Mouse (Mus musculus) kidney, postnatal 14 days (tissue): ENCODE measurements around the gene Gm20388.

Experiments
- DNase-seq: peaks from one replicate; pipeline ENCODE4 v3.0.0; 2022; ENCODE audit warnings: mixed read lengths

The Gm20388 gene

DNA sequence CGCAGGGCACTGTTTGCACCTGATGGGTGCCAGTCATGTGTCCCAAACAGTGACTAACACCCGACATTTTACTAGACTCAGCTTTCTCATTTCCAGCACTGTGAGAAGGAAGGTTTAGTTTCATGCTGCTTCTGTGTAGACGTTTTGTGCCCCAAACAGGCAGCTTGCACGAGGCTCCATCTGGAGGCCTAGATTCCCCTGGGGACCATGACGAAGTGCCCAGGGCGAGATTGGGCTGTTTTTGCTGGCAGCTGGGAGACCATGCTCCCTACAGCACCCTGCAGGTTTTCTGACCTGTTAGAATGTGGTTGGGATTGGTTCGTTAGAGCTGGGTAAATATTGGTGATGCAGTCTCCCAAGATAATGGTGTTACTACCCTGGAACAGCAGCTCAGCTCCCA, 3760.1 kb downstream of the Gm20388 start:
- no peak for DNase-seq

DNA sequence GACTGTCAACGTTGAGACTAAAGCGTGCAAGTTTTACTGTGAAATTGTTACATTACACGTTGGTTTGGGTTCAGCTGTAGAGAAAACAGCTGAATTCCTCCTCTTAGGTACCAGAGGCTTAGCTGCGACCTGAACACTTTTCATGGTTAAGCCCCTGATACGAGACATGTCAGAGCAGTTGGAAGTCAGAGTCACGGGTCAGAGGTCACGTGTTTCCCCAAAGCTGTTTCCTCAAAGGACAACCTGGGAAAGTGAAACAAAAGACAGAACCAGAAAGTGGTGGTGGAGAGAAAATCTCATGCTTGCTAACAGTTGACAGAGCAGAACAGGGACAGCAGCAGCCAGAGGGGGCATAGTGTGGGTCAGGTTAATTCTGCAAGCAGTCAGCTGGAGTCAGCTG, 3760.8 kb downstream of the Gm20388 start:
- no peak for DNase-seq

DNA sequence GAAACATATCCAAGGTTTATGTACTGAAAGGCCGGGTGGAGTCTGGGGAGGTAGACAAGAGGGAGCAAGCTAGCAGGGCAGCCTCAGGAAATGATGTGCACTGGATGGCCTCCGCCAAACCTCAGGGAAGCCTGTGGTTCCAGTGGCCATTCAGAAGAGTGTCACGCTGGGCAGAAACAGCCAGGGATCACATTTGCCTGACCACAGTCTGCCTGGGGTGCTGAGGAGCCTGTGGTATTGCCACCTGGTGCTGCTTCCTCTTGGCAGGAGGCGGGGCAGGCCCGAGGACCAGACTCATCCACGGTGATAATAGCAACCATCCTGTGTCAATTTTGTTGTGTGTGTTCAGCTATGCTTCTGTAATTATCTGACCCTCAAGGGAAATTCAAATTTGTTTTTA, 3762.0 kb downstream of the Gm20388 start:
- no peak for DNase-seq

DNA sequence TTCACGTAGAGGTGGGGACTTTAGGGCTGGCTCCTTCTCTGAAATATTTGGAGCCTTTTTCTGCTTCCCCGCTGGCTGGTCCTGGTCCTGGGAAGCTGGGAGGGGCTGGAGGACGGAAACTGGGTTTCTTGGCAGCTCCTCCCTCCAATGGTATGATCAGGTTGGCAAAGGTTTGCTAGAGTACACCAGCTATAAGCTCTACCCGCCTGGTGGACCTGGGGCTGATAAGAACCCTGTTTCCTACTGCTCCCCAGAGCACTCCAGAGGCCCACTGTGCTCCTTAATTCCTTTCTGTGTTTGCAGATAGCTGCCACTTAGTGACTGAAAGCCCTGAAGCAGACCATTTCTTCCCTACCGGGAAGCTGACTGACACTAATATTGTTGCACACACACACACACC, 3765.0 kb downstream of the Gm20388 start:
- no peak for DNase-seq

DNA sequence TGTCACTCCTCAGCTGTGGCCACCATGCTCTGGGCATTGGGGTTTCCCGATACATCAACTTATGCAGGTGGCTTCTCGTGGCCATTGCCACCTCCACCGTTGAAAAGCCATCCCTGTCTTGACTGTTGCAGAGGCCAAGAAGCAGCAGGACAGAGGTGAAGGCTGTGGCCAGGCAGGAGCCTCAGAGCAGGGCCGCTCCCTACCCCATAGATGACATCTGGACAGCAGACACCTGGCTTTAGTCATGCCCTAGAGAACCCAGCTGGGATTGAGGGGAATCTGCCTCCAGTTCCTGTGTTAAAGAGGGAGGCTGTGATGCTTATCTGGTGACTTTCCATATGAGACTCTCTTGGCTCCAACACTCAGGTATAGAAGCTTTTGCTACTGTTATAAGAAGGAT, 3767.7 kb downstream of the Gm20388 start:
- no peak for DNase-seq

DNA sequence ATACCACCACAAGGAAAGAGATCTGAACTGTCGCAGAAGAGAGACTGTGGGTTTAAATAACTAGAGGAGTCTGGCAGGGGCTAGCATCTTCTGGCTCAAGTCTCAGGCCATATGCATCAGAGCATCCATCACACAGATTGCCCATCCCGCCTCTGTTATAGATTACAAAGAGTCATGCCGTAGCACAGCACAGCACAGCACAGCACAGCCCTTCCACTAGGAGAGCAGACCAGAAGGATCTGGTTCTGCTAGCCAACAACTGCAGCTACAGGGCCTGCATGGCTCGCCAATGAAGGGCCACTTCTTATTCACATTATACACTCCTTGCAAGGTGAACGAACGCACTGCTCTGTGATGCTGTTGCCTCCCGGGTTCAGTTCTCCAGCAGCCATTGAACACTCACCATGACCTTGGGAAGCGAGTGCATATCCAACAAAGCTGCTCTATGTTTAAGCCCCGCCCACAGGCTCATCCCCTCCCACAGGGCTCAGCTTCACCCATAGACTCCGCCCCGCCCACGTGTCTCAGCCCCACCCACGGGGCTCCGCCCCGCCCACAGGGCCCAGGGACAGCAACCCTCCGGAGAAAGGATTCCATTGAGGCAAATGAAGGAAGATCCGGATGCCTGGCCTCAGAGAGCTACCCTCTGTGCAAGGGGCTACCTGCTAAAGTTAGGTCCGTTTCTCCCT, 3771.6 kb downstream of the Gm20388 start:
- DNase-seq = peak; percentile 40

DNA sequence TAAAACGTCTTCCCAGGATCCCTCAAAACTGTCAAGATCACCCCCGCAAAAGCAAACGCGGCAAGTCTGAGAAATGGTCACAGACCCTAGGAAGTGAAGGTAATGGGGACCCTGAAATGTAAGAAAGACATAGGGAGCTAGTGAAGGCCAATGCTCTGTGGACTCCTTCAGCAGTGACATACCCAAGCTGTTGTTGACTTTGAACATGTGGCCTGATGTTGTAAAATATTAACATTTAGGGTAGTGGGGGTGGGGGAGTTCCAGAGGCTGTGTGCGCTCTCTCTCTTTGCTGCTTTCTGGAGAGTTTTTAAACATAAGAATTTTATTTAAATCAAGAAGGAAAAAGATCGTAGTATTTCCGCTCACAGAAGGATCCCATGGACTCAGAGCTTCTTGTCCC, 3772.7 kb downstream of the Gm20388 start:
- DNase-seq = peak; percentile 10

DNA sequence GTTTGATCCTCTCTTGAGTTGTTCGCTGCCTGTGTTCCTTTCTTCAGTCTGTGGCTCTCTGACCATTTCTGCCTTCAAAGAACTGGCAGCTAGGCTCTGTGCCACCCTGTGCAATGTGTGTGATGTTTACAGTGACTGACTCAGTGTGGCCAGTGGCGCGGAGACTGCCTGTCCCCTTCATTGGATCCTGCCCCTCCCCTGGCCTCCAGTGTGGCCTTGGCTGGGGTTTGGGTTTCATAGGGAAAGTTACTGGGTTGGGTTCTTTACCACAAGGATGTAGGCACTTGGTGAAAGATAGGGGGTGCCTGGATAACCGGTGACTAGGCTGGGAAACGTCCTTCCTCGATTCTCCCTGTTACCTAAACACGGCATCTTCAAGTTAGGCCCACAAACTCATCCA, 3774.2 kb downstream of the Gm20388 start:
- no peak for DNase-seq

DNA sequence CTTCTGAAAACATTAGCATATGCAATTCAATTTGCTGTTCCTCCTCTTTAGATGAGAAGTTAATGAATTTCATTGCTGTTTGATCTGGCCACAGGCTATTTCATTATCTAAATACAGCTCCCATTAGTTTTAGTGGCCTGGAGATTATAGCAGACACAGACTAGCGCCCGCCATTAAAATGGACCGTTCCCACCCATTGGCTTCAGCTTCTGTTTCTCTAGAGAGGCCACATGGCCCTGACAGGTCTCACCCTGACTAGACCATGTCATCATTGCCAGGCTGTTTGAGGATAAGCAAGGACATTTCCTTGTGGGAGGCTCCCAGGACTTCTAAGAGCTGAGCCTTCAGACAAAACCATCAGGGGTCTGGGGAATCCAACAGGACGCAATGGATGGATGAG, 3774.8 kb downstream of the Gm20388 start:
- DNase-seq = no peak

DNA sequence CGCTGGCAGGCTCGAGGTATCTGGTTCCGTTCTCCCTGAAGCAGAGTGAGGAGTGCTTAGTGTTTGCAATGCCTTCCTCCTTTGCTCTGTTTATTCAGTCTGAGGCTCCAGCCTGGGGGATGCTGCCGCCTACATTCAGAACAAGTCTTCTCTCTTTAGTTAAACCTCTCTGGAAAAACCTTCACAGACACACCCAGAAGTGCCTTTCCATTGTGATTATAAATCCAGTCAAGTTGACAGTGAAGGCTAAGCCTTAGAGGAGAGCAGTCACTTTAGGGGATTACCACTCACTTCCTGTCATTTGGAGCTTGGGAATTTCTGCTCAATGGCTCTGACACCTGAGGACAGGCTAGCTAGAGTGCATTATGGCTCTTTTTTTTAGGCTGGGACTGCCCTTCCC, 3777.2 kb downstream of the Gm20388 start:
- DNase-seq = no peak

DNA sequence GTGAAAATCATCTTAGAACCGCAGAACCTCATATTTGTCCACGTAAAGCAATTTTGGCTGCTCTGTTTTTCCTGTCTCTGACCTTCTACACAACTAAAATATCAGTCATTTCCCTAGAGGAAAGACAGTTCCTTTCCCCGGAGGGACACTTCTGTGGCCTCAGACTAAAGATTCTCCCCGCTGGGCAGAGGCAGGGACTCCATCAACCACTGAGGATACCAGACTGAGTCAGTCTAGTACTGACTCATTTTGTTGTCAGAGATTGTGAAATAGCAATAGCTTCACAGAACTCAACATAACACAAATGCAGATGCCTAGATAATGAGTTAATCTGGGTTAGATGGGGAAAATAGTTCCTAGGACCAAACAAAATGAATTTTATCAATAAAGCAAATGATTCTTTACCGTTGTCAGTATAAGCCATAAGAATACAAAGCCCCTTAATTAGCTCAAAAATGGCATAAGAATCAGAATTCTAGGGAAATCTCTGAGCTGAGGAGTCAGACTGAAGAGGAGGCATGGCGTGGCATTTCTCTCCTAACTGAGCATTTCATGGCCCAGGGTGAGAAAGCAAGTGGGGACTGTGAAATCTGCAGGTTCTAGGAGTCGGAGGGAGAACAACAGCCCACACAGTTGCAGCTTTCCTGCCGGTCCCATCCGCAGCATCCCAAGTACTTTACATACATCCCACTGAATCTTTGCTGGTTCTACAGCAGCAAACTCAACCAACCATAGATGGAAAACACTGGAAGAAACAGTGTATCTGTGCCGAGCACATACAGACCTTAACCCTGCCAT, 3781.7 kb downstream of the Gm20388 start:
- no peak for DNase-seq

DNA sequence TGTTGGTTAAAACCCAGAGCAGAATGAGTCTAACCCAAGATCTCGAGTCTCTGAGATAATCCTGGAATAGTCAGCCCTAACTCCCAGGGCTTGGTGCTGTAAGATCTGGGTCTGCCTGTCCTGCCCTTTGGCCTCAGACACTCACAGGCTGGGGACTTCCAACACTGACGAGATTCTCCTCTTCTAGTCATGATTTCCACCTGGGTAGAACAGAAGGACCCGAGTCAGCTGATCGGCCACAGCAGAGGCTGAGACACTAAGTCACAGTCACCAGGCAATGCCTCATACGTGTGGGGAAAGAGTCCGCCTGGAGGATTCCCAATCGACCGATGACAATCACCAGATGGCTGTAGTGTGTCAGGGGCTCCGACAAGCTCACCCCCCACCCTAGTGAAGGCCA, 3785.5 kb downstream of the Gm20388 start:
- DNase-seq = no peak

DNA sequence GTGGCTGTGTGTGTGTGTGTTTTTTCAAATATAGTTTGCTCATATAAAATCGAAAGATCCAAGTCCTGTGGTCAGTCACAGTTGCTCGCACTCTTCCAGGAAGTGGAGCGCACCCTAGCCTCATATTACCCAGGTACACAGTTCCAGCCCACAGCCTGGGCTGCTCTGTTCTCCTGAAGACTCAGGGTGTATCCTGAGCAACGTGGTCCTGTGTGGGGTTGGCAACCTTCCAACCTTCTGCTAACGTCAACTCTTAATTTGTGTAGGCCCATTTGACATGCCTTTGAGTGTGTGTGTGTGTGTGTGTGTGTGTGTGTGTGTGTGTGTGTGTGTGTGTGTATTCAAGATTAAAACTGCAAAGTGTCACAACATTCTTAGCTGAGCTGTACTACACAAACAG, 3786.7 kb downstream of the Gm20388 start:
- no peak for DNase-seq

DNA sequence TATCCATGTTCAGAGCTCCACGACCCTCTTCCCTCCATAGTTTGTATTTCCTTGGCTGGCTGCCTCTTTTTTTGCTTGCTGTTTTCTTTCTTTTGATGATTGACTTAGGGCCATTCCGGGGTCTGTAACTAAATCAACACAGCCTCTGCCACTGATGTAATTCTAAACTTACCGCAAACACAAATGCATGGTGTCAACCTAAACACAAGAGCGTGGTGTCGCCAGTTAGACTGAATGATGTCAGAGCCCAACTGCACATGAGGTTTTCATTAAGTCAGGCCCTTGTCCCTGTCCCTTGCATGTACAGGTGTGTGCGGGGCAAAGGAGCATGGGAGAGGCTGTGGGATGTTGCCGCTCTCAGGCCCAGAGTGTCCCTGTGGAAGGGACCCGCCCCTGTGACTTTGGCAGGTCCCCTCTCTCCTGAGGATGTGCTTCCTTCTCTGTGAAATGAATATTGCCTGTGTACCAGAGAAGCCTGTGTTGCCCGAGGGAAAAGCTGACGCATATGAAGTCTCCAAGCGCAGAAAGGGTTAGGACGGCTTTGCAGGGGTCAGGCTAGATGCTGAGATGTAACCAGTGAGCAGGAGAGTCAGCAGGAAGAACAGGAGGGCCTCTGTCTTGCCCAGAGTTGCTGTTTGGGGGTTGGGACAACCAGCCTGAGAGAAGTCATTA, 3789.9 kb downstream of the Gm20388 start:
- no peak for DNase-seq

DNA sequence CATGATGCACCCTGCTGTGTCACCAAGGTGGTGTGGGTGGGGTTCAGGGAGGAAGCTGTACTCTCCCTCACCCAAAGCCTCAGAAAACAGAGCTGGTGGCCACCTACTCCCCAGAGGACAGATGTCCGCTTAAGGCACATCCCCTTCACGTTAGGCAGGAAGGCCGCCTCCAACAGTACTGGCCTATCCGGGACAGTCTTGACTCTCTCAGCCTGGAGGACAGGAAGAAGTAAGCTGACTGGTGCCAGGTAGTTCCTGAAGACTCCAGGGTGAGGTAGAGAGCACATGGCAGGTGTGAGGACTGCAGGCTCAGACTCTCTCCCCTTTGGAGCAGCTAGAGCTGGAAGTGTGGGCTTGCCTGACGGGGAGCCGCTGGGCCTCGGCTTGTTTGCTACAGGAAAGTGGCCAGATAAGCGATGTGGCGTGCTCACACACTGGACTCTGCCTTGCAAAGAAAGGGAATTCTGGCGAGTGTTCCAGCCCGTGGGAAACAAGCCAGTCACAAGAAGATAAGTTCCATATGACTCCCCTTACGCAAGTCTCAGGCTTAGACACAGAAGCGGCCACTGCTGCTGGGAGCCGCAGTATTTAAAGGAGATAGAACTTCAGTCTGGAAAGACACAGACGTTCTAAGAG, 3791.4 kb downstream of the Gm20388 start:
- peak; percentile 60 for DNase-seq

DNA sequence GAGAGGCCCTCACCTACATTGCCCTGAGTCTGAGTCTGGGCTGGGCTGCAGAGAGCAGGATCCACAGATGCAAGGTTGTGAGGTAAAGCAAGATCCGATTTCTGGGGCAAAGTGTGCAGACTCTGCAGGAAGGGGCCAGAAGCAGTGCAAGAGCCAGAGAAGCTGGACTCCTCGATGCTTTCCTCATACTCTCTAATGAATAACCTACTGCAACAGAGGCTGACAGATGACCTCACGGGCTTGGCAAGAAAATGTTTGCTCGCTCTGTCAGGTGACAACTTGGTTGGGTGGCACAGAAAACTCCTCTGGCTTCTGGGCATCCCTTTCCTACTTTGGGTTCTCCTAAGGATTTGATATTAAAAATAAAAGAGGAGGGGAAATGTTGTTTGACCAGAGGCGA, 3794.7 kb downstream of the Gm20388 start:
- DNase-seq = peak; percentile 22

DNA sequence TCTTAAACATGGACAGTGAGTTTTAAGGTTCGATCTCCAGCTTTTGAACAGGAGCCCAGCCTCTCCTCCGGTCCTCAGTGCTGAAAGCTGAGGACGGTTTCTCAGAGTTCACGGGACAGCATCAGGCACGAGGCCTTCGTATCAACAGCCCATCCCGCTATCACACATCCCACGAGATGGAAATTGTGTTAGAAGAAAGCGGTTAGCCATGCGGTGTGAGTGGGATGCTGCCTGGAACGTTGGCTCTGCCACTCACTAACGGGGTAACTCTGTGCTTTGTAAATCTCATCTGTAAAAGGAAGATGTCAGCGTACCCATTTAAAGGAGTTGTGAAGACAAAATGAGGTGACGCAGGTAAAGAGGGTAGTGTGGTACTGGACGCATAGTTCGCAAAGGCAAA, 3796.5 kb downstream of the Gm20388 start:
- DNase-seq = no peak

DNA sequence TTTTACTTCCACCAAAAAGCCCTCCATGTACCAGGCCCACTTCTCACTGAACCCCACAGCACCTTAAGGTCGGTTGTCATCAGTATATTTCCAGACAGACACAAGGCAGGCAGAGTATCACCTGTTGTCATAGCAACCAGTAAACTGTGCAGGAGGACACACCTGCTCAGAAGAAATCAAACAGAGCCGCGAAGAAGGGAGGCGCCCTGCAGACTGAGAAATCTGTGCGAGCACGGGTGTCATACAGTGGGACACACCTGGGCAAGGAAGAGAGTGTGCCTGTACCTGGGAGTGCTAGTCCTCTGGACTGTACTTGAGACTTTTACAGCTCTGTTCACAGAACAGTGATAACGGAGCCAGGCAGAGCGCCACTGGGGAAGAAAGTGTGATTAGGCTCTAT, 3798.1 kb downstream of the Gm20388 start:
- DNase-seq = no peak

DNA sequence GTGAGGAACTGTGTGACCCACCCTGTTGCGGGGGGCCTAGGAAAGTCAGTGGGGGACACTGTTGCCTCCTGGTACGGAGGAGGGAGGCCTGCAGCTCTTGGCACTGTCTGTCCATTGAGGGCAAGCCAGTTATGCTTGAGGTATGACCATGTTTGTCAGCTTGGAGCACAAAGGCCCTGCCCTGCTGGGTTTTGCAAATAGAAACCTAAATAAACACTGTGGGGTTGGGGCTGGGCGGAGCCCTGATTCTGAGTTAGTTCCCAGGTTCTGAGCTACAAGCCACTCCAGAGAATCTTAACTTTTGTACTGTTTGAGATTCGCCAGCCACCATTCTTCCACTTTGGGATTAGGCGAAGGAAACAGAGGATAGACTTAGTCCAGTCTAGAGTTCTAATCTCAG, 3799.7 kb downstream of the Gm20388 start:
- no peak for DNase-seq

DNA sequence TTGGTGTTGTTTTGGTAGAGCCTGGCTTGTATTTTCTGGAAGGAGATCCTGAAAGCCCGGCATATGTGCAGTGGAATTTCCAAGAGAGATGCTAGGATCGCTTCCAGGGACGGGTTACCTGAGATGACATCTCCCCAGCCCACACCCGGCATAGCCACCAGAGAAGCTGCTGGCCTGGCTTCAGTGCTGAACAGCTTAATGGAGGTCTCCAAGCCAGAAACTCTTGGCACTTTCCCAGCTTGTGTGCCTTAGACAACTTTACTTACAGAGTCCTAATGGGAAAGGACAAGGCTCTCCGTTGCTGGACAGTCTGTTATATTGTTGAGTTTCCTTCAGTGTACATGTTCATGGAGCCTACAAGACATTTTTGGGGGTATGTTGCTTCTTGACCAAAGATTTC, 3803.8 kb downstream of the Gm20388 start:
- DNase-seq = no peak

DNA sequence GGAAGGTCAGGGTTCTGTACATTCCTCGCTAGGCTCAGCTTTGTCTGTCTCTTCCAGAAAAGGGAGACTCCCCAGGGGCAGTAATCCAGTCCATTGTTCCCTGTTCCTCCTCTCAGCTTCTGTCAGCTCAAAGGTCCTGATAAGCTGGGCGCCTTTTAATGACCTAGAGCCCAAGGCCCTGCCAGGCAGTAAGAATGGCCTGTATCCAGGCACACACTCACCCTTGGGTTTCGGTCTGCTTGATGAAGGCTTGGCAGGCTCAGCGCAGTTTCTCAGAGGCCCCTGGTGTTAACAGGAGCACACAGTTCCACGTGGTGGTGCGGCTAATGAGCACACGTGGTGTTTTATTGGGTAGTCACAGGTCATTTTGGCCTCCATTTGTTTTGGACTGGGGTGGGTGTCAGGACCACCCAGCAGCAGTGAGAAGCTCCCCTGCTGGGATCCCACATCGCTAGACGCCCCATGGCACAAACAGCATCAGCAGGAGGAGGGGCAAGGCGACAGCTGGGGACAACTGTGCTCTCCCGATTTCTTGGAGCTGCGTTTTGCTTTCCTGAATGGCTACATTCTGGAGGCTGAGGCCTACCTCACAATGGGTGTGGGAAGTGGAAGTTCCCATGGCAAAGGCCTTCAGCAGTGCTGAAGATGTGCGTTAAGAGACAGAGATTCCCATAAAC, 3805.4 kb downstream of the Gm20388 start:
- DNase-seq = no peak

DNA sequence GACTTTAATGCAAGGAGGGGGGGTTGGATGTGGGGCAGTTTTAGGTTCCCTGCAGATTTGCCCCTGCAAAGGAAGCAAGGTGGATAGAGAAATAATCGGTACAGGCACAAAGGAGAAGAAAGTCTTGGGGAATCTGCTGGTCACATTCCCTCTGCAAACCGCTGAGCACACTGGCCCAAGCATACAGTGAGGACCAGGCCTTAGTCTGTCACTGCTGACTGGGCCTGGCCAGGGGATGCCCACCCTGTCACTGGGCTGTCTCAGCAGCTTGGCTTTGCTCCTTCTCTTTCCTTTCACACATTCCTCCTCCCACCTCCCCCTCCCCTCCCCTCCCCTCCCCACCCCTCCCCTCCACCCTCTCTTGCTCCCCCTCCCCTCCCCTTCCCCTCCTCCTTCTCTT, 3806.5 kb downstream of the Gm20388 start:
- no peak for DNase-seq
